In genomic region chr3:119701467-119701866, GRCm38 (mm10) we compare ENCODE assay signal across 19 mouse cellular contexts.
DNase-seq lines count a peak whose midpoint lies in the region; ATAC-seq lines count a peak whose summit lies in the region.
"Had no signal": no experiment of that assay in that cellular context is flagged by ENCODE, and none has a peak within 500 bp of the region (broad histone marks: within the 10 kb centered on the region; RNA-seq: fewer than 3 reads in every experiment).

No protein-coding gene starts in this region.

- no peak overlapping the region for H3K9ac ChIP-seq in intestine, embryonic 14.5 days (ENCODE audit: low read length)
- no peak overlapping the region for H3K9ac ChIP-seq in kidney, embryonic 14.5 days (ENCODE audit: low read depth, low read length)
- H3K9ac ChIP-seq in liver, embryonic 15.5 days, result no peak overlapping the region
- H3K9ac ChIP-seq: heart, embryonic 15.5 days; hindbrain, embryonic 12.5 days; lung, embryonic 15.5 days had no signal

- no peak overlapping the region for H3K4me3 ChIP-seq in intestine, embryonic 14.5 days (ENCODE audit: low read depth, low read length)
- H3K4me3 ChIP-seq in kidney, embryonic 14.5 days (ENCODE audit: low read length), result no peak overlapping the region
- no peak overlapping the region for H3K4me3 ChIP-seq in liver, embryonic 15.5 days (replicated peaks)
- H3K4me3 ChIP-seq: heart, embryonic 15.5 days; hindbrain, embryonic 12.5 days; limb, embryonic 10.5 days; lung, embryonic 15.5 days; megakaryocyte, embryonic 14.5 days had no signal

- WGBS in intestine, embryonic 14.5 days, result 17% methylated on average over 3 of the region's 3 CpGs
- 53% methylated on average over 3 of the region's 3 CpGs for WGBS in kidney, embryonic 14.5 days
- 42% methylated on average over 3 of the region's 3 CpGs for whole genome bisulfite sequencing in liver, embryonic 15.5 days (ENCODE audit: insufficient replicate concordance)

- no peaks in the 10 kb centered on the region for H3K36me3 ChIP-seq in intestine, embryonic 14.5 days (ENCODE audit: control insufficient read depth, insufficient read depth, low read length)
- H3K36me3 ChIP-seq in kidney, embryonic 14.5 days (ENCODE audit: control insufficient read depth, insufficient read depth, low read length), result no peaks in the 10 kb centered on the region
- H3K36me3 ChIP-seq in liver, embryonic 15.5 days (replicated peaks), result no peaks in the 10 kb centered on the region
- H3K36me3 ChIP-seq: heart, embryonic 15.5 days; hindbrain, embryonic 12.5 days; limb, embryonic 10.5 days; lung, embryonic 15.5 days had no signal

- no peaks in the 10 kb centered on the region for H3K27me3 ChIP-seq in intestine, embryonic 14.5 days (replicated peaks; ENCODE audit: control insufficient read depth, insufficient read depth, low read length)
- no peaks in the 10 kb centered on the region for H3K27me3 ChIP-seq in kidney, embryonic 14.5 days (ENCODE audit: control insufficient read depth, insufficient read depth, low read length)
- H3K27me3 ChIP-seq in liver, embryonic 15.5 days, result no peaks in the 10 kb centered on the region
- H3K27me3 ChIP-seq: CH12.LX; heart, embryonic 15.5 days; hindbrain, embryonic 12.5 days; lung, embryonic 15.5 days; megakaryocyte, embryonic 14.5 days had no signal

- no peak overlapping the region for H3K27ac ChIP-seq in intestine, embryonic 14.5 days (ENCODE audit: low read depth)
- no peak overlapping the region for H3K27ac ChIP-seq in kidney, embryonic 14.5 days (ENCODE audit: low read depth, low read length)
- H3K27ac ChIP-seq in liver, embryonic 15.5 days (replicated peaks), result no peak overlapping the region
- H3K27ac ChIP-seq: heart, embryonic 15.5 days; hindbrain, embryonic 12.5 days; limb, embryonic 10.5 days; lung, embryonic 15.5 days had no signal

- no peaks in the 10 kb centered on the region for H3K9me3 ChIP-seq in intestine, embryonic 14.5 days (ENCODE audit: control insufficient read depth, low read length)
- no peaks in the 10 kb centered on the region for H3K9me3 ChIP-seq in kidney, embryonic 14.5 days (ENCODE audit: control insufficient read depth, low read length)
- no peaks in the 10 kb centered on the region for H3K9me3 ChIP-seq in liver, embryonic 15.5 days (replicated peaks)
- H3K9me3 ChIP-seq: heart, embryonic 15.5 days; hindbrain, embryonic 12.5 days; limb, embryonic 10.5 days; lung, embryonic 15.5 days had no signal

- no peaks in the 10 kb centered on the region for H3K4me1 ChIP-seq in intestine, embryonic 14.5 days (replicated peaks; ENCODE audit: control insufficient read depth, insufficient read depth, low read length)
- no peaks in the 10 kb centered on the region for H3K4me1 ChIP-seq in kidney, embryonic 14.5 days (ENCODE audit: control insufficient read depth, insufficient read depth, low read length)
- H3K4me1 ChIP-seq in liver, embryonic 15.5 days (replicated peaks), result no peaks in the 10 kb centered on the region
- H3K4me1 ChIP-seq: heart, embryonic 15.5 days; hindbrain, embryonic 12.5 days; limb, embryonic 10.5 days; lung, embryonic 15.5 days had no signal

- intact Hi-C loops in left cerebral cortex, postnatal 14 days (cut with DNase I), result no loop called here

- peak; percentile 6 for DNase-seq in adrenal gland, postnatal 10 days
- DNase-seq in adrenal gland, postnatal 25 days, result no peak
- DNase-seq in intestine, embryonic 14.5 days (ENCODE audit: low spot score), result no peak
- no peak for DNase-seq in urinary bladder, postnatal 36 days (ENCODE audit: low spot score in 2 of 2)
- DNase-seq in Muller cell, postnatal 12 days (ENCODE audit: inconsistent ontology term), result no peak
- DNase-seq in left cerebral cortex, postnatal 14 days (ENCODE audit: low spot score in 2 of 2), result no peak
- DNase-seq: cerebellum, adult 8-10 months; right cerebral cortex, postnatal 4 days; thymus, postnatal 14 days had no signal

- H3K4me2 ChIP-seq in intestine, embryonic 14.5 days (ENCODE audit: low read length), result no peak overlapping the region
- no peak overlapping the region for H3K4me2 ChIP-seq in kidney, embryonic 14.5 days (replicated peaks; ENCODE audit: low read depth, low read length)
- no peak overlapping the region for H3K4me2 ChIP-seq in liver, embryonic 15.5 days
- H3K4me2 ChIP-seq: heart, embryonic 15.5 days; hindbrain, embryonic 12.5 days; lung, embryonic 15.5 days had no signal

- ATAC-seq in intestine, embryonic 14.5 days (replicated peaks; ENCODE audit: low FRiP score, low TSS enrichment, low read depth), result 0 out of 2 replicates have a peak, but pooled peaks have one; percentile 15
- peak; percentile 46; the same call in 1 of the 2 replicates for ATAC-seq in kidney, embryonic 14.5 days (ENCODE audit: low FRiP score, low TSS enrichment)
- peak; percentile 51; the same call in 1 of the 2 replicates for ATAC-seq in liver, embryonic 15.5 days (ENCODE audit: insufficient read depth)
- ATAC-seq: activated CD4-positive, CD25-positive, alpha-beta regulatory T cell, adult 4 months; midbrain, embryonic 16.5 days had no signal
